Mouse (Mus musculus) cerebellum, adult 11 months (tissue): ENCODE measurements at regions not wholly inside any gene's neighbourhood (a gene's known extent, or its start where the extent isn't known, plus 50 kb on each side); places are given as distances from the start of the nearest gene placed in this dataset.
"Not testable (repeated sequence)": the region's sequence is repeated elsewhere in the genome, so short reads cannot be mapped to it uniquely, and the experiment has no call there.

Experiments used
- DNase-seq: peaks from one replicate; pipeline ENCODE4 v3.0.0; 2022

DNA sequence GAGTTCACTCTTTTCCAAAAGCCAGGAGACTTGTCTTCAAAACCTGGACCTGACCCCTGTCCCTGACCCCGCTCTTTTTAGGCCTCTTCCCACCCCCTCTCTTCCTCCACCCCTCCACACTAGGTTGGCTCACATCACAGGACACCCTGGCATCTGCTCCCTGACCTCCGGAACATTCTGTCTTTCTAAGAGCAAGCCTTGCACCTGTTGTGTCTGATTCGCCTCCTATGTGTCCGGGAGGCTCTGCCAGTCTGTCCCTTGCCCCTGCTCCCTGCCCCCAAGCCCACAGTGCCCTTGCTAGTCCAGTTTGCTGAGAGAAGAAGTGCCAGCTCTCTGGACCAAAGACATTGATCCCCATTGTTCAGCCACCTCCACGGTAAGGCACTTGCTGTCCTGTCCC lies 138.3 kb upstream of the Ajap1 start:
- no peak for DNase-seq

DNA sequence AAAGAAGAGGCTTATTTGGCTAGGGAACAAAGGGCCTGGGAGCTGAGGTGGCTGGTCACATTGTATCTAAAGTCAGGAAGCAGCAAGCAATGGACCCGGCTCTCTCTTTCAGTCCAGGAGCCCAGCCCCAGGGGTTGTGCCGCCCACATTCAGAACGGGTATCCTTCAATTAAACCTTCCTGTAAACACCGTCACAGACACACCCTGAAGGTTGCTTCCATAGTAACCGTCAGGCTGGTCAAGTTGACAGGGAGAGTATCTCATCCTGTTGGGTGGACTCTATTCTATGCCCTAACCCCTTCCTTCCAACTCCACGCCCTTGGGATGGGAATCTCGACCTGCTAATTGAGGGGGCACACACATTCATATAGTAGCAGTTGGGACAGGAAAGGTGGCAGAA lies 148.6 kb upstream of the Ajap1 start:
- DNase-seq: no peak

DNA sequence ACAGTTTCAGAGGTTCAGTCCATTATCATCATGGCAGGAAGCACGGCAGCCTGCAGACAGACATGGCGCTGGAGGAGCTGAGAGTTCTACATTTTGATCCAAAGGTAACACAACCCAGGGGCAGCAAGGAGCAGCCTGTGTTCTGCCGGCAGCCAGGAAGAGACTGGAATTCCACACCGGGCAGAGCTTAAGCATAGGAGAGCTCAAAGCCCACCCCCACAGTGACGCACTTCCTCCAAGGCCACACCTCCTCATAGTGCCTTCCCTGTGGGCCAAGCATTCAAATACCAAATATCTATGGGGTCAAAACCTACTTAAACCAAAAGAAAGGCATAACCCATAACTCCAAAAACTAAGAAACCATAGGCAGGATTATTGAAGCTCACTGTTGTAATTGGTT lies 149.4 kb upstream of the Ajap1 start:
- DNase-seq: no peak

DNA sequence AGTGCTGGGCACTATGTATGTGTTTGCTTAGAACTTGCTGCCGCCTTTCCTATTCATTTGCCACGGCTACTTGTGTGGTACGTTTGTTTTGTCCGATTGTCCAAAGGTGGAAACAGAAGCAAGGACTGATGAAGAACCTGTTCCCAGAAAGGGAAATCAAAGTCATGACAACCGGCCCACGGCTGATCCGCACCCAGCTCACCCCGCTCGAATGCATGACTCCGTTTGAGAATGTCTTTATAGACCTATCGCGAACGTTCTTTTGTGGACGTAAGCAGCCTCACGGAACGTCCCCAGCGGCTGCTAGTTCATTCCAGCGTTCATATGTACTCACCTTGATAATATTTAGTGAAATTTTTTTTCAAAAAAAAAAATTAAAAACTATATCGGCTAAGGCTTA lies 149.9 kb upstream of the Ajap1 start:
- no peak for DNase-seq

GRCm38 (mm10) chr4:153633260-153633659 lies 150.6 kb upstream of the Ajap1 start:
- no peak for DNase-seq

DNA sequence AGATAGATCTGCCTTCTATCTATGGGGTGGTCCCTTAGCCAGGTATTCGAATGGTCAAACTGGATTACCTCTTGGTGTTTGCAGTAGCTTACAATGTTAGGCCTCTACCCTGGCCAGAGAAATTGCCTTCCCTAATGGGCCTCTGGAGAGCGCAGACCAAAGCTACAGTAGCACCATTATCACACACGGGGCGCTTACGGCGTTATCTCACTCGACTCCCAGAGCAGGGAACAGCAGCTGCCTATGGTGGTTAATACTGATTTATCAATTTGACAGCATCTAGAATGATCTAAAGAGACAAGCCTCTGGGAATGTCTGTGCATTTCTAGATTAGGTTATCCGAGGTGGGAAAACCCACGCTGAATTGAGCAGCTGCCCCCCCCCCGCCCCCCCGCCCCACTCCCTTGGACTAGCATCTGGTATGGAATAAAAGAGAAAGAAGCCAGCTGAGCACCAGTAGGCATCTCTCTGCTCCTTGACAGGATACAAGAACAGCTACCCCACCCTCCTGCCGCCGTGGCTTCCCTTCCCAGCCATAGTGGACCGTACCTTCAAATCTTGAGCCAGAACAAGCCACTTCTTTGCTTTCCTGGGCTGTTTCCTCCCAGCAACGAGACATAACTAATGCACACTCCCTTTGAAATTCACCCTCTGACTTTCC lies 151.7 kb upstream of the Ajap1 start:
- DNase-seq: no peak

DNA sequence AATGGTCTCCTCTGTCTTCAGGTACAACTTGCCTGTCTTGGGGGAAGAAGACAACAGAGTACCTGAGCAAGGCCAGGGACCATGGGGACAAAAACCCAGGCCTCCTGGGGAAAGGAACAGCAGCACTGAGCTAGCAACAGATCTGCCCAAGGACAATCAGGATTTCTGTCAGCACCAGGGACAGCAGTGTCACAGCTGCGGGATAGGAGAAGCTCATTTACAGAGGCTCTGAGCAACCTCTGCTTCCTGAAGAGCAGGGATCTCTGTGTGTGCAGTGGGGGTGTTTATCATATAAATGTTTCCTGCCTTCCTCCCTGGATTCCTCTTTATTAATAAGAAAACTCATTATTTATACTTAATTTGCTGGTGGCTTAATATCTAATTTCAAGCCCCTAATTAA lies 155.4 kb upstream of the Ajap1 start:
- DNase-seq: no peak

GRCm38 (mm10) chr4:153651849-153652248 lies 169.2 kb upstream of the Ajap1 start:
- no peak for DNase-seq

- DNase-seq: no peak
Measured at GRCm38 (mm10) chr4:153652841-153653240, 170.2 kb upstream of the Ajap1 start.

- no peak for DNase-seq
Measured at GRCm38 (mm10) chr4:153662731-153663130, 180.1 kb upstream of the Ajap1 start.

DNA sequence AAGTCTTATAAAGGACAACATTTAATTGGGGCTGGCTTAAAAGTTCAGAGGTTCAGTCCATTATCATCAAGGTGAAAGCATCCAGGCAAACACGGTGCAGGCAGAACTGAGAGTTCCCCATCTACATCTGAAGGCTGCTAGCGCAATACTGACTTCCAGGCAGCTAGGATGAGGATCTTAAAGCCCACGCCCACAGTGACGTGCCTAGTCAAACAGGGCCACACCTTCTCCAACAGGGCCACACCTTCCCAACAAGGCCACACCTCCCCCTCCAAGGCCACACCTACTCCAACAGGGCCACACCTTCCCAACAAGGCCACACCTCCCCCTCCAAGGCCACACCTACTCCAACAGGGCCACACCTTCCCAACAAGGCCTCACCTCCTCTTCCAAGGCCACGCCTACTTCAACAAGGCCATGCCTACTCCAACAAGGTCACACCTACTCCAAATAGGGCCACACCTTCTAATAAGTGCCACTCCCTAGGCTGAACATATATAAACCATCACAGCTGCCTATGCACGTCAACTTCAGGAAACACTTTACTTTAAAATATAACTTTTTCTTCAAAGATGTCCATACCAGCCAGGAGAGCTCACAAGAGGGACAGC lies 184.1 kb upstream of the Ajap1 start:
- DNase-seq: not testable (repeated sequence)

DNA sequence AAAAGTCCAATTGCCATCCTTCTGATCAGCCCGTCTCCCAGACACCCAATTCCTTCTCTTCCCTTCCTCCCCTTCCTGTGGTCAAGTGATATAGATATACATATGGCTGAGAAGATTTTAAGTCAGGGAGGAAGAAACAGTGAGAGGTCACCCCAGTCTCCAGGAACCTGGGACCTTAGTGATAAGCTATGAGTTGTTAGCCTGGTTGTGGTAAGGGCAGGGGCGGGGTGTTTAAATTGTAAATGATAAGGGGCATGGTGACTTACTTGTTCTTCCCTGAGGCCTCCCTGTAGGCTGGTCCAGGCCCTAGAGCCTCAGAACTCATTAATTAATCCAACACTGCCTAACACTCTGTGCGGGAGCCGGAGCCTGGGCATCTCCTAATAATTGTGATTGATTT lies 186.5 kb upstream of the Ajap1 start:
- DNase-seq: no peak

DNA sequence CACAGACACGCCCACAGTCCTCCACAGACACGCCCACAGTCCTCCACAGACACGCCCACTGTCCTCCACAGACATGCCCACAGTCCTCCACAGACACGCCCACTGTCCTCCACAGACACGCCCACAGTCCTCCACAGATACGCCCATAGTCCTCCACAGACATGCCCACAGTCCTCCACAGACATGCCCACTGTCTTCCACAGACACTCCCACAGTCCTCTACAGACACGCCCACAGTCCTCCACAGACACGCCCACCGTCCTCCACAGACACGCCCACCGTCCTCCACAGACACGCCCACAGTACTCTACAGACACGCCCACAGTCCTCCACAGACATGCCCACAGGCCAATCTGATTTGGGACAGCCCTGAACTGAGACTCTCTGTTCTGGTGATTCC lies 187.6 kb upstream of the Ajap1 start:
- no peak for DNase-seq

- no peak for DNase-seq
Measured at GRCm38 (mm10) chr4:153675431-153675830, 192.8 kb upstream of the Ajap1 start.

DNA sequence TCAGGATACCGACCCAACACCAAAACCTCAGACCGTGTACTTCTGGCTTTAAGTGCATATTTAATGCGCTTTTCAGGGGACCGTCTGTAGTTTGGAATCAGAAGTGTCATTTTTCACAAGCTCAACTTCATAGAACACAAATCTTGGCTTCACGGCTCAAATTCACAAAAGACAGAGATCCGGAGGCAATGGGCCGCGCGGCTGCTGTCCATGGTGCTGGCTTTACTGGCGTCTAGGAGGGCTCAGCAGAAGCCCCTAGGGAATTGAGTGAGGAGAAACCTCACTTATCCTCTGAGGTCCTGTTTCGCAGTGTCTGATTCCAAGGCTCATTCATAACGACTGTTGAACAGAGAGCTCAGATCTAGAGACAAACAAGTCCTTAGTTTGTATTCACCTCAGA lies 196.5 kb upstream of the Ajap1 start:
- no peak for DNase-seq

DNA sequence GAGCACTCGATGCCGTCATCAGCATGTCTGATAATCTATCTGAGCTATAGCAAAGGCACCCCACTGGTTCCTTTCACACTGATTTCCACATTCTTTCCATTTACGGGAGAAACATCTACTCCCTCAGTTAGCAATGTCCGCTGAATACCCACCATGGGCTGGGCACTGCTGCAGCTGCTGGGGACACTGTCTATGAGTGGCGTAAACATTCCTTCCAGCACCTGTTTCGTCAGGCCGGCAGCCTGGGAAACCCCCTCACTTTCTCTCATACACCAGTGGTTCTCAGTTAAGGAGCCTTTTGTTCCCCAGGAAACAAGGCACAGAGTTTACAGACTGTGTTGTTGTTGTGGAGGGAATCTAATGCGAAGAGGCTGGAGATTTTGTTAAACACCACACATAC lies 205.8 kb upstream of the Ajap1 start:
- no peak for DNase-seq

- no peak for DNase-seq
Measured at GRCm38 (mm10) chr4:153693881-153694280, 211.3 kb upstream of the Ajap1 start.

DNA sequence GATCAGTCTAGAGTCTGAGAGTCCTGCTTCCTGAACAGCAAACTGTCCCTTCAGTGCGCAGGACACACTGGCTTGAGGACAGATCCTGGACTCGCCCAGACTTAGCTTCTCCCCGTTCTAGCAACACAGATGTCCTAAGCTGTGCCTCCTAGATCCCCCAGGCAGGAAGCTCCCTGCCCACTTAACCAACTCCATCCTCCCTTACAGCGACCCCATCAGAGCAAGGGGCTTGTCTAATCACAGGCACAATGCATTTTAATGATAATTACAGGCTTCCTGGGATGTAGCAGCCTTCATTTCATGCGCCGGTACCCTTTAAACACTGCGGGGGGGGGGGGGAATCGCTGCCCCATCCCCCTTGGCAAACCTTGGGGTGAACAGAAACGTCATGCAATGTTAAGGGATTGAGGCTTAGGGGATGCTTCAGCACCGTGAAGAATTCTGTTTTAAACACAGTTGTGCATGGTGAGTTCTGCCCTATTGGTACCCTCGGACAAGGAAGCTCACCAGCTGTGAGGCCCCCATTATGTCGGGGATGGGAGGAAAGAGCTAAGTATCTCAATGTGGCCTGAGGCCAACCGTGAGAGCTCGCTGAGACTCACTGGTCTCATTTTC lies 213.9 kb upstream of the Ajap1 start:
- no peak for DNase-seq

DNA sequence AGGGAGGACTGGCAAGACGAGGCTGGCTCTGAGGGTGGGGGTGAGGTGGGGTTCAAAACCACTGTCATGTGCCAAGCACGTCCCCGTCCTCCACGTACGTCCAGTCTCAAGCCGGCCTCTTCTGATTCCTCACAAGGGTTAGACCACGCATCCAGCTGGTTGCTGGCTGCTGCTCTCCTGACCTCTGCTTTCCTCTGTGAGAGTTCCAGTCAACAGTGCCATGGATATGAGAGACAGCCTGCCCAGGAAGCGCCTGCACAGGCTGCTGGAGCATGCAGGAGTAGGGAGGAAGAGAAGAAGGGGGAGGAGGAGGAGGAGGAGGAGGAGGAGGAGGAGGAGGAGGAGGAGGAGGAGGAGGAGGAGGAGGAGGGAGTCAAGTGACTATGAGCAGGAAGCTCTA lies 224.6 kb upstream of the Ajap1 start:
- no peak for DNase-seq

- no peak for DNase-seq
Measured at GRCm38 (mm10) chr4:153714995-153715645, 232.5 kb upstream of the Ajap1 start.

DNA sequence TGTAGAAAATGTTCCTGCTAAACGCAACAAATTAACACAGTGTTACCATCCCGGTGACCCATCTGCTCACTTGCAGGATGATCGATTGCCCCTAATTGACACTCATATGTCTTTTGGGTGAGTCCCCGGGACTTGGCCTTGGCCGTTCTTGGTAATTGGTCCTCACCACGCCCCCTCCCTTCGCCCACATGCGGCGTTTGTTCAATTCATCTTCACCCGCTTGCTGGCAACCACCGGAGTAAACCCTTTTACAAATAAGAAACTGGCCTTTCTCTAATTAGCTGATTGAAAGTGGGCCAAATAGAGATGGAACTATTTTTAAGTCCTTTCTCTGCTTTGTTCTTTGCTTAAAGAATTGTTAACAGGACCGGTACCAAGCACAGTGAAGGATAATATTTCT lies 234.7 kb upstream of the Ajap1 start:
- no peak for DNase-seq

GRCm38 (mm10) chr4:153724045-153724444 lies 233.0 kb upstream of the A430005L14Rik start:
- no peak for DNase-seq

DNA sequence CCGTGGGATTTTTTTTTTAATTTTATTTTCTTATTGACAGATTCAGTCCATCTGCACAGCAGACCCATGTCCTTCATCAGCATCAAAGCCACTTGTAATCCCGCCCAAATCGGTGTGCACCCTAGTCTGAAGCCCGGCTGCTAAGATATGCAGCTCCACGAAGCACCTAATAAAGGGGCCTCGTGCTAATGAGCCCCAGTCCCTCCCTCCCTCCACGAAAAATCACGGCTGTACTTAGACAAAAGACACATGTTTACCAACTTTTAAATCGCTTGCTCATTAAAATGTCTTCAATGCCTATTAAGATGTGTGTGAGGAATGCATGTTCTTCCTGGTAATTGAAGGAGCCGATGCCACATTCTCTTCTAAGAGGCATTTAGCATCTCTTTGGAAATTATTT lies 229.8 kb upstream of the A430005L14Rik start:
- no peak for DNase-seq

DNA sequence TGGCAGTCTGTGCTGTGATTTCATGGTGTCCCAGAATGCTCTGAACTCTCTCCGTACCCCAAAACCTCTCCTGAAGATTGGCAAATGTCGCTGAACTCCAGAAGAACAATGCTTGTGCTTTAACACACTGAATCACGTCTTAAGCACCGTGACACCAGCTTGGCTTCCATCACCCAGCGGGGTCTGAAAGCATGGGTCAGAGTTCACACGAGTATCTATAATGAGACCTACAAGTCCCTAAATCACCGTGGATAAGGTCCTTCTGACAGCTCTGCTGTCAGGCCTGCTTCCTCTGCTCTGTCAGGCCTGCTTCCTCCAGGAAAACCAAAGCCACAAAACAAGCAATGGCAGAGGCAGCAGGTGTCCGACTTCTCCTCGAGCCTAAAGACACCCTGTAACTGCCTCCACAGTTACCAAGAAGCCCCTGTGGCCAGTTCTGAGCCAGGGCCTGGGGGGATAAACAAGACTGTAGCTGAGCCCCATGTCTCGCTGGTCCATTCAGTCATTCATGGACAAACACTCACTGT lies 229.1 kb upstream of the A430005L14Rik start:
- no peak for DNase-seq
